Mouse (Mus musculus) gastrocnemius, postnatal 4 days (tissue): Measurements from ENCODE around the gene A430005L14Rik. TPM values are rescaled to one million over a fixed set of nuclear protein-coding genes. Genes with fewer than 3 reads are reported as not detected.

Experiments used
- DNase-seq, 2 experiments: peaks; one replicate each; pipeline ENCODE4 v3.0.0; 2021 to 2022; ENCODE audit warnings: low spot score in 2 of 2, mixed read lengths in 2 of 2
- total RNA-seq, 2 experiments: library from RNA; stranded (reverse); gene quantifications; 2 replicates each; pipeline ENCODE4 v1.2.3; 2021

Gene A430005L14Rik
- total RNA-seq, 2 experiments from 2014 or later, result 14.3 to 16.7 TPM

DNA sequence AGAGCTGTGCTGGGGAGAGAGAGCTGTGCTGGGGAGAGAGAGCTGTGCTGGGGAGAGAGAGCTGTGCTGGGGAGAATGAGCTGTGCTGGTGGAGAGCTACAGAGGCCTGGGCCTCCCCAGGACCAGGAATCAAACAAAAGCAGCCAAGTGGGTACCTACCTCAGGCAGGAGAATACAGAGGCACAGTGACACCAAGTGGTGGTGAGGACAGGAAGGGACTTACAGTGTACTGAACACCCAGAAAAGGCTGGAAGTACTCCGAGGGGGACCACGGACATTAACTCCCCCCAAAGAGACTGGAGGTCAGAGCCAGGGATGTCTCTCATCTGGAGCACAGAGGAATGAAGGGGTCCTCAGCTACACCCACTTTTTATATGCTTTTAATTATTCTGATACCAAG lies 11.0 kb downstream of the A430005L14Rik start:
- no peak for DNase-seq

DNA sequence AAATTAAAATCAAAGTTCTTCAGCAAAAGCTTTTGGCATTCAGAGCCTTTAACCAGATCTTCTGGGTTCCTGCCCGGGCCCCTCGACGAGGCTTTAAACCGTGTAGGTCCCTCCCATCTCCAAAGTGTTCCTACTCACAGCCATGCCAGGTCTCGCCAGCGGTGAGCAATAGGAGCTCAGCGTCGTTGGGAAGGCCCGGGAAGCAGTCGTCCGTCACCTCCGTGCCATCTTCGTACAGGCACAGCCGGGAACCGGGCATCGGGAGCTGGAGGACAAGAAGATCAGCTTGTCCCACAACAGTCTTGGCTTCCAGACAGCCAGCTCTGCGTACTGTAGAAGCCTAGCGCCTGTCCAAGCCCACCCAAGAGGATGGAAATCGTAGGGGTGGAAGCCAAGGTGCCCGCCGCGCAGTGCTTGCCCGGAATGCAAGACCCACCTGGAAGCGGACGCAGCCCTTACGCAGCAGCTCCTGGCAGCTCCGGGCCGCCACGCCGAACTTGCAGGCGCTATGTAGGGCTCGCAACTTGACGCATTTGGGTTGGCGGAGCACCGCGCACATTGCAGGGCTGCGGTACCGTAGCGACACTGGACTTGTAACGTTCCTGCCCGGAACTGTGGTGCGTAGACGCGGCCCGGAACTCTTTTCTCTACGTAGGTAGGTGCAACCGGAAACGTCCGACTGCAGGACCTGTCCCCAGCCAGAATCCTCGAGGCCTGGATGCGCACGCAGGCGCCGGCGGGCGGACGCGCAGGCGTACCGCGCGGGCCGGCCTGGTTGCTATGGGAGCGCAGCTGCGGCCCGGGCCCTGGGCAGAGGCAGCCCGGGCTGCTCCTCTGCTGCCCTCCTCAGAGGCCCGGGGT lies 17.6 kb downstream of the A430005L14Rik start, which contains the start of the genes Dffb and Cep104:
Gene Dffb (minus strand): TSS at position 696 of the 861 bp plus-strand sequence.
Gene Cep104 (plus strand): TSS at position 764 of the 861 bp plus-strand sequence.
- peak; percentile 91 to 96 for DNase-seq

DNA sequence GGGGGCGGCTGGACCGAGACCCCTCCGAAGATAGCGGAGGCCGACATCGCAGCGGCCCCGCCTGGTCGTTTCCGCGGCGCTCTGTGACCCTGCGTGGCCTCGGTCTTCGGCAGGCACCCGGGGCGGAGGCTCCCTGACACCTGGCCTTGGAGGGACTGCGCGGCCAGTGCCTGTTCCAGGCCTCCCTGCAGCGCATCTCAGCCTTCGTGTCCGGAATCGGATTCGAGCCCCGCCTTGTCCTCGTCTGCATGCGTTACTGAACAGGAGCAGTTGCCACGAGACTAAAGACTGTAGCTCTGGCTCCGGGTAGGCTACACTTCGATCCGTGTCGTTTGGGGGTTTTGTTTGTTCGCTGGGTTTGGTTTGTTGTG lies 18.2 kb downstream of the A430005L14Rik start:
- no peak for DNase-seq

DNA sequence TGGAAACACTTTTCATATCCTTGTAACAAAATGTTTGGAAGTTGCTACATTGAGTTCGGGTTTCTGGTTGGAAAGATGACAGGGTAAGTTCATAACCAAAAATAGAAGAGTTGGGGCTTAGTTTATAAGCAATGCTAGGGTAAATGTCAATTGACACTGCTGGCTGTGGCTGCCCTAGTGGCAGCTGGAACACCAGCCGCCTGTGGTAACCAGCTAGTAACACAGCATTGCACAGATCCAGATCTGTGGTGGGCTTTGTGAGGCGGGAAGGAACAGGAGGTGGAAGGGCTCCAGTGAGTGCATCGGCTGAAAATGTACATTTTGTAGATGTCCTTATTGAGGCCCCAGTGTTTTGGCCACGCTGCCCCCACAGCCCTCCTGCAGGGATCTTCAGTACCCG lies 18.7 kb downstream of the A430005L14Rik start:
- no peak for DNase-seq

DNA sequence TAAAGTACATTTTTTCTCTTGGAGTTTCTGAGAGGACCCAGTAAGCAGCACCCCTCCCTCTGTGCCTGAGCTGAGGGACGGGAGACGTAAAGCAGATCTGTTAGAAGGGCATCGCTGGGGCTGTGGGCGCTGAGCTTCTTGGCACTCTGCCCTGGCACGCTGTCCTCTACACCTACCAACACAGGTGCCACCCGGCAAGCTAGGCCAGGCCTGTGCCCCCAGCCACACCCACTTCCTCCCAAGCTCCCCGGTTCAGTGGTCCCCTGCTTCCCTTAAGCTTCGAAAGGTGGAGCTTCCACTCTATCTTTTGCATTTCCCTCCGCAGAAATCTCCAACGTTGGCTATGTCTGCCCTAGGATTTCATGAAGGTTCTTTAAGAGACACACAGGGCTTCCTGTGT lies 22.2 kb downstream of the A430005L14Rik start:
- no peak for DNase-seq

DNA sequence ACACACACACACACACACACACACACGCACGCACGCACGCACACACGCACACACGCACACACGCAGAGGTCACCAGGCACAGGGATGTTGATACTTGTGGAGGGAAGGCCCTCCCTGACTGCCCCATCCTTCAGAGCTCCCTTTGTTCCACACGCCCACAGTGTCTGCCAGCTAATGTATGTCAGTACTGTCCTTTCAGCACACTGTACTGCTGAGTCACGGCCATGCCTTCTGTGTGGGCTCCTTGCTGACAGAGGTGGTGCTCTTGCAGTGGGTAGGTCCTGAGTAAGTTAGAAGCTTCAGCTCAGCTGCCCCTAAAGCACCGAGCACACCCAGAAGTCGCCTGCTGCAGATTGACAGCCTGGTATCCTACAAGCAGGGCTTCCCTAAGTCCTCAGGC lies 23.4 kb downstream of the A430005L14Rik start:
- DNase-seq, result no peak

DNA sequence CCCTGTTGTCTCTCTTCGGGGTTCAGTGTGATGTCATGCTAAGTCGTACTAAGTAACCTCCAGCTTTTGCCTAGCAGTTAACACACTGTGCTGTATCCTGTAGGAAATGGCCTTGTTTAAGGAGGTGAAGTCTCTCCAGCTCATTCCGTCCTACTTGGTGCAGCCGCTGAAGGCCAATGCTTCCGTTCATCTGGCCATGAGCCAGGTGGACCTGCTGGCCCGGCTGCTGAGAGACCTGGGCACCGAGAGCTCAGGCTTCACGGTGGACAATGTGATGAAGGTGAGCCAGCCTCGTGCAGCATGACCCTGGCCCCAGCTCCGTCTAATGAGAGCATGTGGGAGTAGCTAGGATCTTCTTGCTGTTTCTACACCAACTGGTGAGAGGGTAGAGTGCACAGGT lies 35.7 kb downstream of the A430005L14Rik start:
- DNase-seq, result no peak

DNA sequence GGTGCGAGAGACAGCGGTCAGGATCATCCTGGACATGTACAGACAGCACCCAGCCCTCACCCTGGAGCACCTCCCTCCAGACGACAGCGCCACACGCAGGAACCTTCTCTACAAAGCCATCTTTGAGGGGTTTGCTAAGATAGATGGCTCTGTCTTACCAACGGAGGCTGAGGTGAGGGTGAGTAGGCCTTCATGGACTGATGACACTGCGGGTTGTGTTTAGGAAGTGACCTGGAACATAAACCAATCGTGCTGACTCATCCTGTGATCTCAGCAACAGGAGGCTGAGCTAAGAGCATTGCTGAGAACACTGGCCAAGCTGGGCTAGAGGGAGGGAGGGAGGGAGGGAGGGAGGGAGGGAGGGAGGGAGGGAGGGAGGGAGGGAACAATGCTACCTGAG lies 36.5 kb downstream of the A430005L14Rik start:
- DNase-seq, result no peak

DNA sequence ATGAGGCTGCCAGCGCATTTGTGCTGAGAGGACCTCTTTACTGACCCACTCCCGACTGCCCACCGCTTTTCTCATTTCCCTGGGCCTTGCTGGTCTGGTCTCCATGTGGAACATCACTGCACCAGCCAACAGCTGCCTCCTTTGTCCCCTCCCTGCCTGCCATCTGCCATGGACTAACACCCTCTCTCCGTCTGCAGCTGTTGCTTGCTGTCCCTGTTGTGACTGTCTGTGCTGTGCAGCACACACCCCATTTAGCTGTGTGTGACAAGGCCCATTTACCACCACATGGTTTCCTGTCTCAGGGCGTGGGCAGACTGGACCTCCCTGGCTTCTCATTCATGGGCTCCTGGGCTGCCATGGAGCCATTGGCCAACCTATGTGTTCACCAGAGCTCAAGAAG lies 48.5 kb downstream of the A430005L14Rik start:
- DNase-seq, result no peak

DNA sequence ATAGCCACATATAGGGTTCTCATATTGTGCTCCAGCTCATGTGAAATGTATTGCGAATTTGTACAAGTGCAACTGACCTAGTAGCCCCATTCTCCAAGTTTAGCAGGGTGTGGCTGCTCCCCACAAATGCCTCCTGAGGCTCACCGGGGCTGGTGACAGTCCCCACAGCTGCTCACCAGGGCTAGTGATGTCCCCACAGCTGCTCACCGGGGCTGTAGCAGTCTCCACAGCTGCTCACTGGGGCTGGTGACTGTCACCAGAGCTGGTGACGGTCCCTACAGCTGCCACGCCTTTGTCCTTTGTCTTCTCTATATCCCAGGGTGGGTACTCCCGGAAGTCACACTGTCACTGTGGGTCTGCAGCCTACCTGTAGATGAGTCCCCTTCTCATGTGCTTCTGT lies 49.2 kb downstream of the A430005L14Rik start:
- DNase-seq, result no peak

DNA sequence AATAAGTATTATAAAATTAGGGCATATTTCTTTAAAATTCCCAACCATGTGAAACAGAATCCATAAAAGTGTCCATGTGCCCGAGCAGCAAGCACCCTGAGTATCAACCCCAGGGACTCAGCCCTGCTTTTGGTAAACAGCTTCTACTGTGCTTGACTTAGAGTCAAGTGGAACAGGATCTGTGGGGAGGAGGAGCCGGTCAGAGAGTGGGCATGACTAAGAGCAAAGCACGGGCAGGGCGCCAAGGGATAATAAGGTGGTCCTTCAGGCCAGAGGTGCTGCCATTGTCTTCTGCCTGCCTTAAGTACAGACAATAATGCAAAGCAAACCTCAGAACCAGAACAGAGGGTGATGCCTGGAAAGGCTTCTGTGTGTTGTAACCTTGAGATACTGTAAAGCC lies 50.7 kb downstream of the A430005L14Rik start:
- DNase-seq, result no peak

DNA sequence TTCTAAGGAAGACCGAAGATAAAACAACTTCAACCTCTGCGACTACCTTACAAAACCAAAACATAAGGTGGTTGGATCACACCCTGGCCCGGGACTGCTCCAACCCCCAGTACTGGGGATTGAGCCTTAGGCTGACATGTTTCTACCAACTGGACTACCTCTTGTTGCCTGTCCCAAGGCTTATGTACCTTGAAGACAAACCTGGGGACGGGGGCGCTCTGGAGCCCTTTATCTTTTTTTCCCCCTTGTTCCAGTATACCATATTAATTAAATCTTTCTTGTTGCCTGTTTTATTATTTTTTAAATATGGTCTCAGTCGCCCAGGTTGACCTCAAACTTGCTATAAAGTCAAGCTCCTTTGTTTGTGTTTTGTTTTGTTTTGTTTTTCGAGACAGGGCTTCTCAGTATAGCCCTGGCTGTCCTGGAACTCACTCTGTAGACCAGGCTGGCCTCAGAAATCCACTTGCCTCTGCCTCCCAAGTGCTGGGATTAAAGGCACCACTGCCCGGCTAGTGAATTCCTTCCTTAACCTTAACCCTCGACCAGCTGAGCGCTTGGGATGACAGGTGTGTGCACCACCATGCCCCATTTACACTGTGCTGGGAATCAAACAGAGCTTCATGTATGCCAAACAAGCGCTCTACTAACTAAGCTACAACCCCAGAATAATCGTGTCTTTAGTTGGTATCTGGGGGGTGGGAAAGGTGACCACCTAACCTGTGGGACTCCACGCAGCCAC lies 54.0 kb downstream of the A430005L14Rik start:
- no peak for DNase-seq

Other genes with a start within 250 kb of the A430005L14Rik start
- 1 to 10 TPM; 5.8 to 7.9 TPM for gene Dffb, start 17.9 kb downstream of the A430005L14Rik start, total RNA-seq
- 10 to 100 TPM; 15.7 to 15.9 TPM for gene Cep104, start 18.0 kb downstream of the A430005L14Rik start, total RNA-seq
- gene Lrrc47, start 54.5 kb downstream of the A430005L14Rik start, total RNA-seq, result 10 to 100 TPM; 38.6 to 40.1 TPM
- gene Smim1, start 69.0 kb downstream of the A430005L14Rik start, total RNA-seq, result 10 to 100 TPM; 27.2 to 37.8 TPM
- not detected for gene Ccdc27, start 85.4 kb downstream of the A430005L14Rik start, total RNA-seq
- under 1 TPM in 1 of 2 experiments, not detected in 1; 0.23 TPM for gene Trp73, start 183.0 kb downstream of the A430005L14Rik start, total RNA-seq
- 10 to 100 TPM; 15.4 to 20.5 TPM for gene Wrap73, start 185.1 kb downstream of the A430005L14Rik start, total RNA-seq
- gene Tprgl, start 203.4 kb downstream of the A430005L14Rik start, total RNA-seq, result 10 to 100 TPM; 81.6 to 88.5 TPM
- 10 to 100 TPM; 11.3 to 11.6 TPM for gene Megf6, start 213.5 kb downstream of the A430005L14Rik start, total RNA-seq